Mouse (Mus musculus): ENCODE measurements around the gene Nceh1. TPM values are rescaled to one million over a fixed set of nuclear protein-coding genes. Genes with fewer than 3 reads are reported as not detected.
"Not testable (repeated sequence)": the region's sequence is repeated elsewhere in the genome, so short reads cannot be mapped to it uniquely, and the experiment has no call there.

Nceh1 gene
- polyA plus RNA-seq, 1 experiment from 2014 or later, result 4.9 TPM

GRCm38 (mm10) chr3:27246166-27246565, 63.4 kb downstream of the Nceh1 start:
- Histone ChIP-seq H3K4me3 (no peak overlapping the region), H3K27me3 (ENCODE audit: low read depth, poor library complexity, severe bottlenecking) (no peaks in the 10 kb centered on the region), H3K27ac (replicated peaks) (no peak overlapping the region), H3K9me3 (replicated peaks) (no peaks in the 10 kb centered on the region), H3K36me3 (peaks cover 3% of the 10 kb centered on the region; the same call in 1 of the 2 replicates), H3K4me1 (no peaks in the 10 kb centered on the region)
- 89% methylated on average over 2 of the region's 2 CpGs for WGBS
- no peak for DNase-seq (ENCODE audit: low spot score)

DNA sequence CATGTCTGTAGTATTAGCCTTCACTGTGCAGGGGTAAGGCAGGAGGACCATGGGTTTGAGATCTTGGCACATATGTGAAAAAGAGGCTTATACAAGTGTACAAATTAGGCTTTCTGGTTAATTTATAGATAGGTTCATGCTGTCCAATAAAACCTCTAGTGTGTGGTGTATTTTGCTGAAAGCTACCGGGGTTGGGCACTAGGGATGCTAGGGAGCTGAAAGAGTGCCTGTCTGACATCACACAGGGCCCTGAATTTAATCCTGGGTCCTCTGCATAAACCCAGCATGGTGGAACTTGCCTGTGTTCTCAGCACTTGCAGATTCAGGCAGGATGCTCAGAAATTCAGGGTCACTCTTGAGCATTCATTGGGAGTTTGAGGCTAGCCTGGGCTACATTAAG, 65.0 kb downstream of the Nceh1 start:
- H3K4me3 ChIP-seq, result no peak overlapping the region
- DNase-seq (ENCODE audit: low spot score), result no peak
- H3K9me3 ChIP-seq (replicated peaks), result no peaks in the 10 kb centered on the region
- H3K4me1 ChIP-seq, result no peaks in the 10 kb centered on the region
- H3K27ac ChIP-seq (replicated peaks), result no peak overlapping the region
- WGBS, result 80% methylated on average over 1 of the region's 1 CpGs
- no peaks in the 10 kb centered on the region for H3K27me3 ChIP-seq (ENCODE audit: low read depth, poor library complexity, severe bottlenecking)
- no peaks in the 10 kb centered on the region for H3K36me3 ChIP-seq

DNA sequence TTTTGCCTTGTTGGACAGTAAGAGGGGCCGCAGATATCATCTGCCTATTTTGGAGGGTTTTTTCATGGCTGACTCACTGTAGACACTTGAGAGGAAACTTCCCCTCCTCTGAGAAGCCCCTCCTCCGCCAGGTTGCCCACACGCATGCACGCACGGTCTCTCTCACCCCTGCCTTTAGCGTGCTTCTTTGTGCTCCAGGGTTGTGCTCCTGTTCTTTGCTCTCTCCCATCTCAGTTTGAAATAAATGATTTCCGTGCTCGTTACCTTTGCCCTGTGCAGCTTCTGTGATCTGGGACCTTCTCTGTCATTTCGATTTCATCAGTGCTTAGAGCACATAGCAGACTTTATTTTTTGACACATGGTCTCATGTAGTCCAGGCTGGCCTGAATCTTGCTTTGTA, 66.3 kb downstream of the Nceh1 start:
- H3K36me3 ChIP-seq, result no peaks in the 10 kb centered on the region
- no peak for DNase-seq (ENCODE audit: low spot score)
- H3K27ac ChIP-seq (replicated peaks), result no peak overlapping the region
- WGBS, result 94% methylated on average over 9 of the region's 9 CpGs
- no peaks in the 10 kb centered on the region for H3K9me3 ChIP-seq (replicated peaks)
- H3K4me3 ChIP-seq, result no peak overlapping the region
- H3K4me1 ChIP-seq, result no peaks in the 10 kb centered on the region
- no peaks in the 10 kb centered on the region for H3K27me3 ChIP-seq (ENCODE audit: low read depth, poor library complexity, severe bottlenecking)

DNA sequence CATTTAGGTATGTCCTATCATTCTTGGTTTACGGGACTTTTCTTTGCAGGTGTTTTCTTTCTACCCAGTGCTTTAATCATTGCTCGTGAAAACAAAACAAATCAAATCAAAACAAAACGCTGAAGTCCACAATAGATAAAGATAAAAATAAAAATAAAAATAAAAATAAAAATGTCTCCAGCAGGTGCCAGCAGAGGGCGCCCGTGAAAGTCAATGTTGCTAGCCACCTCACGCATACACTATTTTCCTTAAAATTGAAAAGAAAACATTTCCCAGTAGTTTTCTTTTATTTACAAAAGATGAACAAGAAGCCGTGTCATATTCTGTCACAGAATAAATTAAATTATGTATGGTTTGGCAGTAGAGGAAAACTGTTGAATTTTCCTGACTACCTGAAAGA, 68.2 kb downstream of the Nceh1 start:
- Histone ChIP-seq H3K27me3 (ENCODE audit: low read depth, poor library complexity, severe bottlenecking) (no peaks in the 10 kb centered on the region), H3K27ac (replicated peaks) (no peak overlapping the region), H3K36me3 (no peaks in the 10 kb centered on the region), H3K9me3 (replicated peaks) (no peaks in the 10 kb centered on the region), H3K4me1 (no peaks in the 10 kb centered on the region), H3K4me3 (no peak overlapping the region)
- 51% methylated on average over 7 of the region's 7 CpGs for WGBS
- DNase-seq (ENCODE audit: low spot score), result no peak

GRCm38 (mm10) chr3:27258461-27258860, 75.7 kb downstream of the Nceh1 start:
- H3K9me3 ChIP-seq (replicated peaks), result peaks cover 11% of the 10 kb centered on the region; the same call in 1 of the 2 replicates
- WGBS, result 92% methylated on average over 10 of the region's 10 CpGs

GRCm38 (mm10) chr3:27260393-27260792, 77.6 kb downstream of the Nceh1 start:
- Histone ChIP-seq H3K4me1 (no peaks in the 10 kb centered on the region), H3K27ac (replicated peaks) (no peak overlapping the region), H3K36me3 (no peaks in the 10 kb centered on the region), H3K27me3 (ENCODE audit: low read depth, poor library complexity, severe bottlenecking) (no peaks in the 10 kb centered on the region), H3K4me3 (no peak overlapping the region), H3K9me3 (replicated peaks) (peaks cover 11% of the 10 kb centered on the region; the same call in 1 of the 2 replicates)
- no peak for DNase-seq (ENCODE audit: low spot score)
- WGBS, result 89% methylated on average over 2 of the region's 2 CpGs

More at GRCm38 (mm10) chr3:27258461-27258860, 75.7 kb downstream of the Nceh1 start:
- Histone ChIP-seq H3K4me3 (no peak overlapping the region), H3K36me3 (no peaks in the 10 kb centered on the region), H3K27me3 (ENCODE audit: low read depth, poor library complexity, severe bottlenecking) (no peaks in the 10 kb centered on the region), H3K27ac (replicated peaks) (no peak overlapping the region), H3K4me1 (no peaks in the 10 kb centered on the region)
- no peak for DNase-seq (ENCODE audit: low spot score)

- 84% methylated on average over 5 of the region's 5 CpGs for WGBS
- H3K27ac ChIP-seq (replicated peaks), result no peak overlapping the region
- no peak overlapping the region for H3K4me3 ChIP-seq
- no peaks in the 10 kb centered on the region for H3K9me3 ChIP-seq (replicated peaks)
- H3K4me1 ChIP-seq, result peaks cover 9% of the 10 kb centered on the region
- DNase-seq (ENCODE audit: low spot score), result no peak
- H3K27me3 ChIP-seq (ENCODE audit: low read depth, poor library complexity, severe bottlenecking), result no peaks in the 10 kb centered on the region; the same call in 1 of the 2 replicates
- H3K36me3 ChIP-seq, result no peaks in the 10 kb centered on the region
Observed at GRCm38 (mm10) chr3:27267327-27267726, 84.6 kb downstream of the Nceh1 start.

GRCm38 (mm10) chr3:27267887-27268286, 85.1 kb downstream of the Nceh1 start:
- Histone ChIP-seq H3K9me3 (replicated peaks) (no peaks in the 10 kb centered on the region), H3K36me3 (no peaks in the 10 kb centered on the region), H3K4me3 (no peak overlapping the region), H3K27me3 (ENCODE audit: low read depth, poor library complexity, severe bottlenecking) (no peaks in the 10 kb centered on the region; the same call in 1 of the 2 replicates), H3K4me1 (peaks cover 11% of the 10 kb centered on the region), H3K27ac (replicated peaks) (no peak overlapping the region)
- no peak for DNase-seq (ENCODE audit: low spot score)
- WGBS, result 77% methylated on average over 4 of the region's 4 CpGs

GRCm38 (mm10) chr3:27269151-27269550, 86.4 kb downstream of the Nceh1 start:
- Histone ChIP-seq H3K9me3 (replicated peaks) (no peaks in the 10 kb centered on the region), H3K27me3 (ENCODE audit: low read depth, poor library complexity, severe bottlenecking) (no peaks in the 10 kb centered on the region; the same call in 1 of the 2 replicates), H3K27ac (replicated peaks) (no peak overlapping the region), H3K4me3 (no peak overlapping the region), H3K4me1 (peaks cover 15% of the 10 kb centered on the region), H3K36me3 (no peaks in the 10 kb centered on the region)
- DNase-seq (ENCODE audit: low spot score), result no peak
- WGBS, result 90% methylated on average over 4 of the region's 4 CpGs

- DNase-seq (ENCODE audit: low spot score), result no peak
- Histone ChIP-seq H3K27me3 (ENCODE audit: low read depth, poor library complexity, severe bottlenecking) (no peaks in the 10 kb centered on the region; the same call in 1 of the 2 replicates), H3K4me3 (no peak overlapping the region), H3K36me3 (no peaks in the 10 kb centered on the region), H3K27ac (replicated peaks) (peak overlapping the region; percentile 42; the same call in 1 of the 2 replicates), H3K9me3 (replicated peaks) (no peaks in the 10 kb centered on the region), H3K4me1 (peaks cover 15% of the 10 kb centered on the region)
- WGBS, result 44% methylated on average over 11 of the region's 11 CpGs
Observed at GRCm38 (mm10) chr3:27270160-27270962, 87.6 kb downstream of the Nceh1 start.

GRCm38 (mm10) chr3:27272926-27273745, 90.4 kb downstream of the Nceh1 start:
- 16% methylated on average over 7 of the region's 7 CpGs for WGBS
- H3K4me1 ChIP-seq, result peaks cover 15% of the 10 kb centered on the region
- H3K27me3 ChIP-seq (ENCODE audit: low read depth, poor library complexity, severe bottlenecking), result no peaks in the 10 kb centered on the region; the same call in 1 of the 2 replicates
- H3K9me3 ChIP-seq (replicated peaks), result no peaks in the 10 kb centered on the region
- H3K36me3 ChIP-seq, result no peaks in the 10 kb centered on the region
- H3K4me3 ChIP-seq, result no peak overlapping the region
- no peak overlapping the region; the same call in 1 of the 2 replicates for H3K27ac ChIP-seq (replicated peaks)
- no peak for DNase-seq (ENCODE audit: low spot score)

DNA sequence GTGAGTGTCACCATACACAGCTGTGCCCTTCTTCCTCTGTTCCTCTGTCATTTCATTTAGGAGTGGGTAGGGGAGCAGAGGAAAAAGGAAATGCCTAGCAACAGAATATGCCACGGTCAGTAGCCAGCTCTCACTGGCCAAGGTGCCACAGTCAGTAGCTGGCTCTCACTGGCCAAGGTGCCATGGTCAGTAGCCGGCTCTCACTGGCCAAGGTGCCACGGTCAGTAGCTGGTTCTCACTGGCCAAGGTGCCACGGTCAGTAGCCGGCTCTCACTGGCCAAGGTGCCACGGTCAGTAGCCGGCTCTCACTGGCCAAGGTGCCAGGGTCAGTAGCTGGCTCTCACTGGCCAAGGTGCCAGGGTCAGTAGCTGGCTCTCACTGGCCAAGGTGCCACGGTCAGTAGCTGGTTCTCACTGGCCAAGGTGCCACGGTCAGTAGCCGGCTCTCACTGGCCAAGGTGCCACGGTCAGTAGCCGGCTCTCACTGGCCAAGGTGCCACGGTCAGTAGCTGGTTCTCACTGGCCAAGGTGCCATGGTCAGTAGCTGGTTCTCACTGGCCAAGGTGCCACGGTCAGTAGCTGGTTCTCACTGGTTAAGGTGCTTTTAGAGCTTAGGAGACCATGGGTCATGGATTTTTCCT, 96.6 kb downstream of the Nceh1 start:
- H3K4me3 ChIP-seq; H3K9me3 ChIP-seq (replicated peaks); H3K36me3 ChIP-seq; H3K27ac ChIP-seq (replicated peaks); DNase-seq (ENCODE audit: low spot score): not testable (repeated sequence)
- peaks cover 17% of the 10 kb centered on the region for H3K27me3 ChIP-seq (ENCODE audit: low read depth, poor library complexity, severe bottlenecking)
- H3K4me1 ChIP-seq, result peaks cover 16% of the 10 kb centered on the region
- 94% methylated on average over 14 of the region's 14 CpGs for WGBS

Data from midbrain, embryonic 10.5 days (tissue).